Mouse (Mus musculus) gastrocnemius, adult 8-10 months (tissue): Measurements from ENCODE around the gene Tpgs1. TPM values are rescaled to one million over a fixed set of nuclear protein-coding genes. Genes with fewer than 3 reads are reported as not detected.
"Not testable (repeated sequence)": the region's sequence is repeated elsewhere in the genome, so short reads cannot be mapped to it uniquely, and the experiment has no call there.

Experiments used
- DNase-seq, 2 experiments: peaks; one replicate each; pipeline ENCODE4 v3.0.0; 2022; ENCODE audit warnings: low spot score in 2 of 2
- total RNA-seq, 4 experiments: library from RNA; stranded (reverse); gene quantifications; 2 replicates each; pipeline ENCODE4 v1.2.4; 2022

The Tpgs1 gene
- total RNA-seq, 4 experiments from 2014 or later = 17.6 to 21.1 (median 20.1) TPM

- DNase-seq = no peak
Observed at GRCm38 (mm10) chr10:79691986-79692548, 22.9 kb downstream of the Tpgs1 start.

GRCm38 (mm10) chr10:79693580-79694378 is 24.6 kb downstream of the Tpgs1 start:
- DNase-seq = no peak

- DNase-seq = no peak
Observed at GRCm38 (mm10) chr10:79694379-79694655, 25.1 kb downstream of the Tpgs1 start.

GRCm38 (mm10) chr10:79695231-79696128 is 26.3 kb downstream of the Tpgs1 start:
- no peak for DNase-seq

GRCm38 (mm10) chr10:79696129-79696651 is 27.0 kb downstream of the Tpgs1 start:
- DNase-seq = no peak

- no peak for DNase-seq
Observed at GRCm38 (mm10) chr10:79697916-79698315, 28.7 kb downstream of the Tpgs1 start.

GRCm38 (mm10) chr10:79698459-79698858 is 29.3 kb downstream of the Tpgs1 start:
- DNase-seq = no peak

GRCm38 (mm10) chr10:79700676-79701075 is 31.5 kb downstream of the Tpgs1 start:
- no peak for DNase-seq

- no peak for DNase-seq
Observed at GRCm38 (mm10) chr10:79701443-79702129, 32.4 kb downstream of the Tpgs1 start.

- DNase-seq = not testable (repeated sequence)
Observed at GRCm38 (mm10) chr10:79702970-79703369, 33.8 kb downstream of the Tpgs1 start.

GRCm38 (mm10) chr10:79703541-79703940 is 34.4 kb downstream of the Tpgs1 start:
- DNase-seq = no peak

GRCm38 (mm10) chr10:79704065-79704969 is 35.1 kb downstream of the Tpgs1 start, which contains the start of gene Bsg:
Gene Bsg (plus strand): TSS chr10:79704491.
- peak; percentile 99 to 100 for DNase-seq

- no peak for DNase-seq
Observed at GRCm38 (mm10) chr10:79704970-79705360, 35.8 kb downstream of the Tpgs1 start.

- no peak for DNase-seq
Observed at GRCm38 (mm10) chr10:79705951-79706350, 36.8 kb downstream of the Tpgs1 start.

- DNase-seq = peak; percentile 76 to 84
Observed at GRCm38 (mm10) chr10:79706406-79707094, 37.4 kb downstream of the Tpgs1 start.

GRCm38 (mm10) chr10:79707162-79707561 is 38.0 kb downstream of the Tpgs1 start:
- no peak for DNase-seq

GRCm38 (mm10) chr10:79707759-79708158 is 38.6 kb downstream of the Tpgs1 start:
- no peak for DNase-seq

GRCm38 (mm10) chr10:79708668-79709067 is 39.5 kb downstream of the Tpgs1 start:
- no peak for DNase-seq

- DNase-seq = no peak
Observed at GRCm38 (mm10) chr10:79709307-79709706, 40.1 kb downstream of the Tpgs1 start.

- no peak for DNase-seq
Observed at GRCm38 (mm10) chr10:79712029-79712428, 42.9 kb downstream of the Tpgs1 start.
